Mouse (Mus musculus): ENCODE results near the gene Wbp1l. TPM values are rescaled to one million over a fixed set of nuclear protein-coding genes. Genes with fewer than 3 reads are reported as not detected.

Wbp1l gene
- total and polyA plus RNA-seq, 2 experiments from 2014 or later, result 27.1 to 44.8 TPM

DNA sequence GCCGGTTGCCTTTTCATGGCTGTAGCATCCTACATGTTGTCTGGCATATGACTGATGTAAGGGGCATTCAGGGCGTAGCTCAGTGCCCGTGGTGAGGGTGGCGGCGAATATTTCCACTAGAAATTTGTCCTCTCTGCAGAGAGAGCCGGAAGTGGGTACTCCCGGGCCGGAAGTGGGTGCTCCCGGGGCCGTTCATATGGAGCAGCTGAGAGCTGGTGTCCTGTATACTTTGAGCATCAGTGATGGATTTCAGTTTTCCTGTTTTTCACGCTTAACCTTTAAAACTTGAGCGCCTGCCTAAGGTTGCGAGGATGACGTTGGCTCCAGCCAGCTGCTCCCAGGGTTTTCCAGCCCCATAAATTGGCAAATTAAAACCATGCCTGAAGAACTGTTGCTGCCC is 40.6 kb downstream of the Wbp1l start:
- DNase-seq (ENCODE audit: low spot score), result no peak
- ATAC-seq (ENCODE audit: low FRiP score), result no peak
- H3K4me1 ChIP-seq (ENCODE audit: insufficient read depth, low read length), result peaks cover 3% of the 10 kb centered on the region; the same call in 1 of the 2 replicates
- 92% methylated on average over 14 of the region's 14 CpGs for WGBS
- H3K4me2 ChIP-seq (ENCODE audit: low read depth, low read length, poor library complexity, severe bottlenecking), result no peak overlapping the region
- H3K27me3 ChIP-seq (ENCODE audit: insufficient read depth, low read length), result no peaks in the 10 kb centered on the region
- TF ChIP-seq CTCF (IDR thresholded peaks at IDR 0.05), result no peak
- H3K9me3 ChIP-seq (ENCODE audit: low read length), result no peaks in the 10 kb centered on the region
- peaks cover 4% of the 10 kb centered on the region; the same call in 1 of the 2 replicates for H3K36me3 ChIP-seq (ENCODE audit: insufficient read depth, low read length)
- no peak overlapping the region for H3K27ac ChIP-seq (ENCODE audit: low read depth, low read length)
- H3K9ac ChIP-seq (replicated peaks; ENCODE audit: low read length, poor library complexity, severe bottlenecking), result no peak overlapping the region
- H3K4me3 ChIP-seq (ENCODE audit: low read depth, low read length), result no peak overlapping the region

DNA sequence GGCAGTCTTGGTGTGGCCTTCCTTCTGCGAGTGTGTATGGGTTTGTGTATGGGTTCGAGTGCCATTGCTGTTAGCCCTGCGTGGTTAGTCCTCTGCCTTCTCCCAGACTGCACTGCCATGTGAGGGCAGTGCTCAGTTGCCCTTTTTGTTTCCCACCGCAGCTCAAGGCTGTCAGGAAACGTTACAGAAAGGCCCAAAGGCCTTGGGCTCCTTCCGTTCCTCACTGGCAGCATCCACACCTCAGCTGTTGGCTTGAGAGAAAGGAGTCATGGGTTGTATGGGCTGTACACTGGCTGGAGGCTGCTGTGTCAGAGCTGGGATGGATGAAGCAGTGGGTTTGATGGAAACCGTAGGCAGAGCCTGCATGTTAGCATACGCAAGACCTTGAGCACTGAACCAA is 41.9 kb downstream of the Wbp1l start:
- DNase-seq (ENCODE audit: low spot score), result no peak
- no peak for TF ChIP-seq CTCF (IDR thresholded peaks at IDR 0.05)
- H3K4me3 ChIP-seq (ENCODE audit: low read depth, low read length), result no peak overlapping the region
- no peak overlapping the region for H3K9ac ChIP-seq (replicated peaks; ENCODE audit: low read length, poor library complexity, severe bottlenecking)
- no peak overlapping the region for H3K4me2 ChIP-seq (ENCODE audit: low read depth, low read length, poor library complexity, severe bottlenecking)
- 89% methylated on average over 8 of the region's 8 CpGs for WGBS
- no peaks in the 10 kb centered on the region for H3K27me3 ChIP-seq (ENCODE audit: insufficient read depth, low read length)
- H3K4me1 ChIP-seq (ENCODE audit: insufficient read depth, low read length), result peaks cover 3% of the 10 kb centered on the region; the same call in 1 of the 2 replicates
- H3K36me3 ChIP-seq (ENCODE audit: insufficient read depth, low read length), result peaks cover 6% of the 10 kb centered on the region
- no peak for ATAC-seq (ENCODE audit: low FRiP score)
- H3K27ac ChIP-seq (ENCODE audit: low read depth, low read length), result no peak overlapping the region
- H3K9me3 ChIP-seq (ENCODE audit: low read length), result no peaks in the 10 kb centered on the region

DNA sequence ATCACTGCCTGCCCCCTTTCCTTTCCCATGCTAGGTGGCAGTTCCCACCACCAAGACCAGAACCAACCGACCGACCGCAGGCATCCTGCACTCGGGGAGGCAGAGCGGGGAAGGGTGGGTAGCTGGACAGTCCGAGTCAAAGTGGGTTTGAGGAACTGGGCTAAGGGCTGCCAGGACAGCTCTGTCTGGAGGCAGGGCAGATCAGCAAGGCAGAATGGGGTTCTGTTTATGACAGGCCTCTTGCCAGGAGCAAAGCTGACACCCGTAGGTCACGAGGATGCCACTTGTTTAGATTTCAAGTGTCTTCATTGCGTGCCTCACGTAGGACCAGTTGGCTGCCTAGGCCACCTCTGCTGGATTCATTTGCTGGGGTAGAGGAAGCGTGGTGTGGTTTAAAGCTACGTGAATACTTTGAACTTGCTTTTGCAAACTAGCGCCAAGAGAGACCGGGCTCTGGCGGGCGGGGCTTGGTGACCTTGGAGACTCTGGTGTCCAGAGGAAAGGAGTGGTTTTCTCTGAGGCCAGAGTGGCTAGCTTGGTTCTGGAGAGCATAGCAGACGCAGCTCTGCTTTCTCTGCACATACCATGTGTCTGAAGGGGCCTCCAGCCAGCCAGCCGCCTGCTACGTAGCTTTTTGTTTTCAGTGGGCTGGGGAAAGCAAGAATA is 42.7 kb downstream of the Wbp1l start:
- ATAC-seq (ENCODE audit: low FRiP score) (no peak; the same call in 1 of the 2 replicates), DNase-seq (ENCODE audit: low spot score) (peak; percentile 56)
- Histone ChIP-seq H3K36me3 (ENCODE audit: insufficient read depth, low read length) (peaks cover 6% of the 10 kb centered on the region), H3K4me2 (ENCODE audit: low read depth, low read length, poor library complexity, severe bottlenecking) (no peak overlapping the region), H3K9ac (replicated peaks; ENCODE audit: low read length, poor library complexity, severe bottlenecking) (no peak overlapping the region), H3K9me3 (ENCODE audit: low read length) (no peaks in the 10 kb centered on the region), H3K27me3 (ENCODE audit: insufficient read depth, low read length) (no peaks in the 10 kb centered on the region), H3K4me3 (ENCODE audit: low read depth, low read length) (no peak overlapping the region), H3K4me1 (ENCODE audit: insufficient read depth, low read length) (peaks cover 3% of the 10 kb centered on the region; the same call in 1 of the 2 replicates), H3K27ac (ENCODE audit: low read depth, low read length) (peak overlapping the region; percentile 55)
- TF ChIP-seq CTCF (IDR thresholded peaks at IDR 0.05), result no peak
- WGBS, result 67% methylated on average over 19 of the region's 19 CpGs

DNA sequence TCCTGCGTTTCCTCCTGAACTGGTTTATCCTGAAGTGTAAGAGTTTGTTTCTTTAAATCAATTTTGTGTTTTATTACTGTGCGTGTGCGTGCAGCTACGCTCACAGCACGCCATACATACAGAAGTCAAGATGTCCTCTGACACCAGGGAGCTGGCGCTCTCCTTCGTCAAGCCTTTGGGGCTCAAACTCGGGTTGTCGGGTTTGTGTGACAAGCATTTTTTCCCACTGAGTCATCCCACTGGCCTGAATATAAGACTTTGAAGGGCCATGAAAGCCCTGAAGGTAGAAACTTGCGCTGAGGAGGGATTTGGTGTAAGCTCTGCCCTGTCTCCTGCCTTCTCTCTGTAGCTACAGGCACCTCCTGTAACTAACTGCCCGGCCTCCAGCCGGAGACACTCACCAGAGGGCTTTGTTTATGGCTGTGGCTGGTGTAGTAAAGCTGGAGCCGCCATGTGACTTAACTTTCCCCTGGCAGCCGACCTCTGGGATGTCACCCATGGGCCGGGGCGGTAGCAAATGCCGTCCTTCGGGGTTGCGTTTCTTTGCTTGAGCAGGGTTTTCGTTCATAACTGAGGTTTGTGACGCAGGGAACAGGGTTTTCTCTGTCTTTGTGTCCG is 43.4 kb downstream of the Wbp1l start:
- no peaks in the 10 kb centered on the region for H3K9me3 ChIP-seq (ENCODE audit: low read length)
- no peaks in the 10 kb centered on the region for H3K27me3 ChIP-seq (ENCODE audit: insufficient read depth, low read length)
- no peak overlapping the region for H3K4me3 ChIP-seq (ENCODE audit: low read depth, low read length)
- TF ChIP-seq CTCF (IDR thresholded peaks at IDR 0.05), result no peak
- WGBS, result 64% methylated on average over 22 of the region's 22 CpGs
- no peak overlapping the region for H3K9ac ChIP-seq (replicated peaks; ENCODE audit: low read length, poor library complexity, severe bottlenecking)
- ATAC-seq (ENCODE audit: low FRiP score) (no peak), DNase-seq (ENCODE audit: low spot score) (no peak)
- H3K27ac ChIP-seq (ENCODE audit: low read depth, low read length), result peak overlapping the region; percentile 55
- no peak overlapping the region for H3K4me2 ChIP-seq (ENCODE audit: low read depth, low read length, poor library complexity, severe bottlenecking)
- H3K4me1 ChIP-seq (ENCODE audit: insufficient read depth, low read length), result peaks cover 3% of the 10 kb centered on the region; the same call in 1 of the 2 replicates
- H3K36me3 ChIP-seq (ENCODE audit: insufficient read depth, low read length), result peaks cover 6% of the 10 kb centered on the region

DNA sequence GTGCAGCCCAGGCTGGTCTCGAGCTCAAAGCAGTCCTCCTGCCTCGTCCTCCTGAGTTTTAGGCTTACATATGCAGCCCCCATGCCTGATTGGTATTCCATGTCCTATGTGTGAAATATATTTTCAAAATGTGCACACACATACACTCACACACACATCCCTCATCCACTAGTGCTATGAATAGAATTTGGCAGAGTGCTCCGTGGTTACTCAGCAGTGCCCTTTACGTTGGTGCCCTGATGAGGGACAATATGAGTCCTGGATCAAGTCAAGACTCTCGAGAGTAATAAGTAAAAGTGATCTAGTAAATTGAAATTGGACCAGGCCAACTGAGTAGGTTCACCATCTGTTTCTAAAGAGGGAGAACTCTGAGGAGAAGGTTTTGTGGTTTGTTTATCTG is 44.4 kb downstream of the Wbp1l start:
- no peaks in the 10 kb centered on the region for H3K9me3 ChIP-seq (ENCODE audit: low read length)
- H3K27ac ChIP-seq (ENCODE audit: low read depth, low read length), result 0 out of 2 replicates have a peak overlapping the region, but pooled peaks have one; percentile 7
- H3K27me3 ChIP-seq (ENCODE audit: insufficient read depth, low read length), result no peaks in the 10 kb centered on the region
- H3K36me3 ChIP-seq (ENCODE audit: insufficient read depth, low read length), result peaks cover 6% of the 10 kb centered on the region
- no peak overlapping the region for H3K4me2 ChIP-seq (ENCODE audit: low read depth, low read length, poor library complexity, severe bottlenecking)
- H3K4me3 ChIP-seq (ENCODE audit: low read depth, low read length), result no peak overlapping the region
- no peak overlapping the region for H3K9ac ChIP-seq (replicated peaks; ENCODE audit: low read length, poor library complexity, severe bottlenecking)
- ATAC-seq (ENCODE audit: low FRiP score) (no peak), DNase-seq (ENCODE audit: low spot score) (no peak)
- no peak for TF ChIP-seq CTCF (IDR thresholded peaks at IDR 0.05)
- peaks cover 3% of the 10 kb centered on the region; the same call in 1 of the 2 replicates for H3K4me1 ChIP-seq (ENCODE audit: insufficient read depth, low read length)
- WGBS, result 85% methylated on average over 5 of the region's 5 CpGs

DNA sequence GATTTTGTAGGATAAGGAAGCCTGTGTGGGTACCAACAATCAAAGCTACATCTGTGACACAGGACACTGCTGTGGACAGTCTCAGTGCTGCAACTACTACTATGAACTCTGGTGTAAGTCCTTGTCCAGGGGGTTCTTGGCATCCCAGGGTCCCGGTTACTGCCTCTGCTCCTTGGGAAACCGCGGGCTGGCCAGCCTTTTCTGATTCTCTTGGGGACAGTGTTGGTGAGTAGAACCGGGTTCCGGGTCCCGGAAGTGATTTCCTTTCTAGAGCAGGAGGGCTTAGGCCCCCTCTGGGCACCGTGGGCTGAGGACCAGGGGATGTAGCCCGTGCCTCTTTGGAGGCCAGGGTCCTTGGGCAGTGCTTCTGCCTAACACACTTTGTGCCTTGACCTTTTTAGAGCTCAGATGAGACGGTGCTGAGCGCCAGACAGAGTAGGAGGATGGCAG is 45.5 kb downstream of the Wbp1l start:
- TF ChIP-seq CTCF (IDR thresholded peaks at IDR 0.05), result no peak
- Histone ChIP-seq H3K9me3 (ENCODE audit: low read length) (no peaks in the 10 kb centered on the region), H3K4me2 (ENCODE audit: low read depth, low read length, poor library complexity, severe bottlenecking) (no peak overlapping the region), H3K4me1 (ENCODE audit: insufficient read depth, low read length) (peaks cover 3% of the 10 kb centered on the region; the same call in 1 of the 2 replicates), H3K36me3 (ENCODE audit: insufficient read depth, low read length) (peaks cover 6% of the 10 kb centered on the region), H3K9ac (replicated peaks; ENCODE audit: low read length, poor library complexity, severe bottlenecking) (no peak overlapping the region), H3K4me3 (ENCODE audit: low read depth, low read length) (no peak overlapping the region), H3K27ac (ENCODE audit: low read depth, low read length) (peak overlapping the region; percentile 27; the same call in 1 of the 2 replicates), H3K27me3 (ENCODE audit: insufficient read depth, low read length) (no peaks in the 10 kb centered on the region)
- ATAC-seq (ENCODE audit: low FRiP score), result no peak
- DNase-seq (ENCODE audit: low spot score), result no peak
- 72% methylated on average over 10 of the region's 10 CpGs for WGBS
